Mouse (Mus musculus) left cerebral cortex, adult 18-20 months (tissue): ENCODE data around the gene Heatr9. TPM values are rescaled to one million over a fixed set of nuclear protein-coding genes. Genes with fewer than 3 reads are reported as not detected.
A peak's percentile ranks its signal among the peaks of the same experiment; 100 is the strongest.
"Not testable (repeated sequence)": the region's sequence is repeated elsewhere in the genome, so short reads cannot be mapped to it uniquely, and the experiment has no call there.

Experiments used
- DNase-seq, 2 experiments: peaks; one replicate each; pipeline ENCODE4 v3.0.0; 2021 to 2022; ENCODE audit warnings: low spot score in 2 of 2, mixed read lengths in 1 of 2
- long read RNA-seq, 2 experiments: library from polyadenylated mRNA; stranded (forward); transcript quantifications; one replicate each; pipeline ENCODE4 v2.0.0; 2021
- total RNA-seq, 2 experiments: library from RNA; stranded (reverse); gene quantifications; 2 replicates each; pipeline ENCODE4 v1.2.3; 2021

The Heatr9 gene
- total RNA-seq = not detected
- long read RNA-seq, experiment 1 = 0 reads
- long read RNA-seq, experiment 2 = 0 reads

DNA sequence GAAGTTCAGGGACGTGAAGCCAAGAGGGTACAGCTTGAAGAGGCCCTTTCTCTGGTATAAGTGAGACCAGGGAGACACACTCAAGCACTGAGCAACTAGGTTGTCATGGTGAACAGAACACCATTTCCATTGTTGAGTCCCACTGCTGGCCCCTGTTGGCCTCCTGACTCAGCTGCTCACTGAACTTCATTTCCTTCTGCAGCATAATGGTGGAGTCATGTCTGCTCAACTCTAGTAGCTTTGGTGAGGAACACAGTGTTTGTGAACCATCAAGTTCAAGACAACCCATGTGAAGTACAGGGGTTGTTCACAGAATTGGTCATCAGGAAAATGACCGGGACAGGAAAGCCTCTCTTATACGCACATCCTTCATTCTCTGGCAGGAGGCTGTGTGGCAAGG is at the start of gene Heatr9:
TSS of gene Heatr9 (minus strand) at position 101 of the 400 bp plus-strand sequence.
- no peak for DNase-seq

DNA sequence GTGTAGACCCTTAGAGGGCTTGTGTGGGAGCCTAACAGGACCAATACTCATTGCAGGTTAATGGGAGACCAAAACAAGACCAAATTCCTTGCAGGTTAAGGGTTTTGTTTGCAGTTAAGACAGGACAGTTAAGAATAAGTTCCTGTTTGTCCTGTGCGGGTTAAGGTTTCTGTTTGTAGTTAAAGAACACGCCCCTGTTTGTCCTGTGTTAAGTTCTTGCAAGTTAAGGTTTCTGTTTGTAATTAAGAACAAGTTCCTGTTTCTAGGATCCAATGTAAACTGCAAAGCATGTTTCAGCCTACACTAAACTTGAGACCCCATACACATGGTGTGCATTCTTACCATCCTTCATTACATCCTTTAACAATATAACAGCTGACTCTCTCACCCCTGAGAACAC is 48.2 kb upstream of the Heatr9 start:
- DNase-seq = no peak

DNA sequence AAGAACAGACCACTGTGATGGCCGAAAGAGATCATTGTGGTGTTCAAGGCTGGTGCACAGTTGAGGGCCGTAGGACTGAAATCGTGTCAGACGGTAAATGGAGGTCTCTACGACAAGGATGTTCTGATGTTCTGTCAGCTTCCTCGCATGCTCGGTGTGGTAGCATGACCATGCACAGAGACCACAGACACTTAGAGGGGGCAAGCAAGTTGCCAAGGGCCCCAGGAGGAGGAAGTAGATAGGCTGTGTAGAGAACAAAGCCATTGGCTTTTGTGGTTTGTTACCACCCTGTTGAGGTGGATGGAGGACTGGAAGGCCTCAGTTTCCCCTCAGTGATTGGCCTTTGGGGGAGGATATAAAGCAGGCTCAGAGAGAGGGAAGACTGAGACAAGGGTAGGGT is 47.3 kb upstream of the Heatr9 start:
- DNase-seq = no peak

DNA sequence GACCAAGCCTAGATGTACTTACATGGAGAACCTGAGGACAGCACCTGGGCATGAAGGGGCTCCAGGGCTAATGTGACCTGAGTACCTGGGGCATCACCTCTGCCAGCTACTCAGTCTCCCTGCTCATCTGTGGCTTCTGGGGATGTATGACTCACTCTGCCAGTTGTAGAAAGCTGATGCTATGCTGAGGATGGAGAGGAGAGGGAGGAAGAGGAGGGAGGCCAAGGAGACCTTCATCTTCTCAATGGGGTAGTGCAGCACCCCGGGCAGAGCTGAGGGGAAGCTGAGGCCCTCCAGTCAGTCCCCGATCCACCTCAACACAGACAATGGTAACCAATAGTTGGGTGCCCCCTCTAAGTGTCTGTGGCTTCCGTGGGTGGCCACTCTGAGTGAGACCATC is 46.8 kb upstream of the Heatr9 start:
- no peak for DNase-seq

DNA sequence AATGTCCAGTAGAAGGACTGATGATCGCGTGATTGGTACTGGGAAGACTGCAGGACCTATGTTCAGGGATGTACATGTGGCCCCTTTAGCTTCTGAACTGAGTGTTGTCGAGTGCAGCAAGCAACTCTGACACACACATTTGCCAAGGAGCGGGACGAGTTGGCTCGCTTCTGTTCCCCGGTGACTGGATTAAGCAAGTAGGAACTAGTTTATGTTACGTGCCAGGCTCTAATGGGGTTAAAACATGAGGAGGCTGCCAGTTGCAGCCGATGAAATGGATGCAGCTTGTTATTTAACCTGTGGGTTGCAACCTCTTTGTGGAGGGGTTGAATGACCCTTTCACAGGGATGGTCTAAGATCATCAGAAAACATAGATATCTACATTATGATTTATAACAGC is 46.1 kb upstream of the Heatr9 start:
- DNase-seq = no peak

DNA sequence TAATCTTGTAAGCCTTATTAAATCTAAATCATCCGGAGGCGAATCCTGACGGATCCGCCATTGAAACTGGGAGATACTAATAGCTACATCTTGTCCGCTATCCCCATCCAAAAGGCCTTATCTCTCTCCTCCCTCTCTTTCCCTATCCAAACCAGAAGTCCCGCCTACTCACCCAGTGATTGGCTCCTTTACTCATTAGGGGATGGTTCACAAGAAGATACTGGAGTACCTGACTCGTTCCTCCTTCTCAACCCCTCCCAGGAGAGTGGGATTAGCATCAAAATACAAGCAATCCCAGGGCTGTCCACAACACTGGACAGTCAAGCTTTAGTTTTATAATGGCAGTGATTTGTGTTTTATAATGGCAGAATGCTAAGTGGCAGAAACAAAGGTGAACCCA is 45.3 kb upstream of the Heatr9 start:
- no peak for DNase-seq

DNA sequence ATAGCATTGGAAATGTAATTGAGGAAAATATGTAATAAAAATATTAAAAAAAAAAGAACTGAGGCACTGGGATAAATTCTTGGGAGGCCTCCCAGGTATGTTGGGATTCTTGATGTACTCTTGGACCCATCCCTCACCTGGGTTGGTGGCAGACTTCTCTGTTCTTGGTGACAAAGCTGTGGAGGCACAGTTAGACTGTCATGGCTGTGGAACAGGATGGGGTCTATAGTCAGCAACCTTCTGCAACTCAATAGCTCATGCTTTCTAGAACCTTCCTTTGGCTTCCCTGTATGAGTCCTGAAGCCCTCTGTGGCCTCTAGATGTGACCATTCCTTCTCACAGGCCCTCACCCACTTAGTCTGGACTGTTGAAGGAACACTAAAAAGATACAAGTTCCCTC is 44.6 kb upstream of the Heatr9 start:
- no peak for DNase-seq

DNA sequence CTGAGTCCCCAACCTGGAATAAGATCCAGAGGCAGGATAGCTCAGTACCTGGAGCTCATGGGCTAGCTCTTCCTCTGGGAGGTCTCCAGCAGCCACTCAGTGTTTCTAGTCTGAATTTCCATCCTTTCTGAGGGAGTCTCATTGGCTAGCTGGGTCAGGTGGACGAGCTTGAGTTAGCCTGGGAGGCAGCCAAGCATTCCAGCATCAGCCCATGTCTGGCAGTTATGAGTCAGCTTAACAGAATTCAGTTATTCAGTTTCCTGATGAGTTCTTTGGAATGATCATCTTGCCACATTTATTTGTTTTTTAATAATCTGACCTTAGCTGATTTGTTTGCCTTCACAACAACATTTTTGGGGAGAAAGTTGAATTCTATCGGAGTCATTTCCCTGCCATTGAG is 41.8 kb upstream of the Heatr9 start:
- peak; percentile 15 to 22 for DNase-seq

DNA sequence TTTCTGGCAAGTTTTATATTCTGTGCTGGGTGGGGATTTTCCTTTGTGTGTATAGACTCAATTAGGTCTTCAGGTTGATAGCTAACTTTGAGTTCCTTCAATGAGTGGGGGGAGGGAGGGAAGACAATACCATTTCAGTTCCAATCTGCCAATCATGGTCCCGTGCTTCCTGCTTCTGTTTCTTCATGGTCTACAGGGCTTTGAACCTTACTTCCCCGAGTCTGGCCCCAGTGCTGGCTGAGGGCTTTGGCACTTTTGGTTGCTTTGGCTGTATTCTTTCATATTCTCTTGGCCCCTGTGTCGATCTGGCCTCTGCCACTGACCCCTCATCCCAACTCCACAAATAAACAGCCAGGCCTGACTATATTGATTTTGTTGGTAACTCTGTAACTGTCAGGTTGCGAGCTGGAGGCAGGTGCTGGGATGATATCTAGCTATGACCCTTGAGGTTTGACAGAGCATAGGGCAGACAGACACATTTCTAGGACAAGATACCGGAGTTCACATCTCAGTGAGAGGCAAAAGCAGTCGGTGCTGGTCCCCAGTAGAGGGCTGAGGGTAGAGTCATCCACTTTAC is 40.4 kb upstream of the Heatr9 start:
- no peak for DNase-seq

DNA sequence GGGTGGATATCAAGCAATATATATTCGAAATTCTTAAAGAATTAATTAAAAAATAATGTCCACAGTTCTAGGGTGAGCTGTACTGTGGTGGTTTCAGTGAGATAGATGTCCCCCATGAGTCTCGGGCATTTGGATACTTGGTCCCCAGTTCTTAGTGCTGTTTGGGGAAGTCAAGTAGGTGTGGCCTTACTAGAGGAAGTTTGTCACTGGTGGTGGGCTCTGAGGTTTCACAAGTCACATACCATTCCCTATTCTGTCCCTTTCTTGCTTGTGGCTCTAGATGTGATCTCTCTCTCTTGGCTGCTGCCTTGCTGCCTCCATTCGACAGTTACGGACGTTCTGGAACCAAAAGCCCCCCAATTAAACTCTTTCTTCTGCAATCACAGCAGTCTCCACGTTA is 38.4 kb upstream of the Heatr9 start:
- DNase-seq = no peak

DNA sequence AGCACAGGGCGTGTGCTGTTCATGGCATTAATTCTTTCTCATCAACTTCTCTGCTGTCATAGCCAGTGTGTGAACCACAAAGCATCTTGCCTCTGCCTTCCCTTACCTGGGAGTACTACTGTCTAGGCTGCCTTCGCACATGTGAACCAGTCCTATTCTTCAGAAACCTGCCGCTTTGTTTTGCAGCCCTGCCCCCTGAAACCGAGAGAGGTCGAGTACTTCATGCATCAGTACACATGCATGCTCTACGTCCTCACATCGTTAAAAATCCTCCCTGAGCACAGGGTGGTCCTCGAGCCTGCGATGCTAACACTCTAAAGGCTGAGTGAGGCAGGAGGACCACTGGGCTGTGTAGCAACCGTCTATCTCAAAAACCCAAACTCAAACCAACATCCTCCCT is 35.1 kb upstream of the Heatr9 start:
- DNase-seq = no peak

DNA sequence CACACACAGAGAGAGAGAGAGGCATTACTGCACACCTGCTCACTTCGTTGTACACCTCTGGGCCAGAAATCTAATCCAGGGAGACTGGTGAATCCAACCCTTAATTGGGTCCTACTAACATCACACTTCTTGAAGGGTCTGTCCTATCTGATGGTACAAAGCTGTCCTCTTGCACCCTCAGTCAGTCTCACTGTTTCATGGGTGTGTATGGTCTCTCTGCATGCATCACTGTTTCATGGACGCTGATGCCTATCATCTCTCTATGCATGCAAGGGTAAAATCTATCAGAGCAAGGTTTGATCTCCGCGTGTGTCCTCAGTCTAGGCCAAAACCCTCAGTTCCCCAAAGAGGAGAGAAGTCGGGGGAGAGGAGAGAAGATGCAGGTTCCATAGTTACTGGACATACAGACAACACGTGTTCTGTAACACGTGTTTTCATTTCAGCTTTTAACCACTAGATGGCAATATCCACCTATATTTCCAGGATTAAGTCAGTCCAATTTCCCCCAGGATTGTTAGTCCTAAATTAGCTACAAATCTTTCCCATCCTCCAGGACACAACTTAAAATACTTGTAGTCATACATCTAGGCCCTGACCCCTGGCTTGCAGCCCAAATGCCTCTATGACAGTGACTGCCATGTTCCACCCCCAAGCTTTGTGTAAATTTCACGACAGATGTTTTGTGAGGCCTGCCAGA is 34.3 kb upstream of the Heatr9 start:
- no peak for DNase-seq

DNA sequence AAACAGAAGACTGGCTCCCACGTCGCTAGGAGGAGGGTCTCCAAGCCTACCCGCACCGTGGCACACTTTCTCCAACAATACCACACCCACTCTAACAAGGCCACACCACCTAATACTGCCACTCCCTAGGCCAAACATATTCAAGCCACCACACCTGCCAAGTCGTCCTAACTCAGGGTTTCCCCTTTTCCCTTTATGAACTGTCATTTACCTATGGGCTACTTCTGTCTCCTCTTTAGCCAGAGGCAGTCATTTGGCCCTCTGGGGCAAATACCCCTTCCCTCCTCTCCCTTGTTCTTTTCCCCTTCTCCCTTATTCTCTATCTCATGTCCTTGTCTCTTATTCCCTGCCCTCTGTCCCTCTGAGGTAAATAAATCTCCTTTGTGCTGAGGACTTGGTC is 29.7 kb upstream of the Heatr9 start:
- DNase-seq = no peak

DNA sequence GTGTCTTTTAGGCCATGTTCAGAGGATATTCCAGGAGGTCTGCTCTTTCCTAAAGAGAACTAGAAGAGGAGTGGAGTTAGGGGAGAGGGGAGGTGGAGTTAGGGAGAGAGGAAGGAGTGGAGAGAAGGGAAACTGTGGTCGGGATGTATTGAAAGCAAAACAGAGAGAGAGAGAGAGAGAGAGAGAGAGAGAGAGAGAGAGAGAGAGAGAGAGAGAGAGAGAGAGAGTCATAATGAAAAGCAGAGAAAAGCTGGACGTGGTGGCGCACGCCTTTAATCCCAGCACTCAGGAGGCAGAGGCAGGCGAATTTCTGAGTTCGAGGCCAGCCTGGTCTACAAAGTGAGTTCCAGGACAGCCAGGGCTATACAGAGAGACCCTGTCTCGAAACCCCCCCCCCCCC is 29.1 kb upstream of the Heatr9 start:
- not testable (repeated sequence) for DNase-seq

DNA sequence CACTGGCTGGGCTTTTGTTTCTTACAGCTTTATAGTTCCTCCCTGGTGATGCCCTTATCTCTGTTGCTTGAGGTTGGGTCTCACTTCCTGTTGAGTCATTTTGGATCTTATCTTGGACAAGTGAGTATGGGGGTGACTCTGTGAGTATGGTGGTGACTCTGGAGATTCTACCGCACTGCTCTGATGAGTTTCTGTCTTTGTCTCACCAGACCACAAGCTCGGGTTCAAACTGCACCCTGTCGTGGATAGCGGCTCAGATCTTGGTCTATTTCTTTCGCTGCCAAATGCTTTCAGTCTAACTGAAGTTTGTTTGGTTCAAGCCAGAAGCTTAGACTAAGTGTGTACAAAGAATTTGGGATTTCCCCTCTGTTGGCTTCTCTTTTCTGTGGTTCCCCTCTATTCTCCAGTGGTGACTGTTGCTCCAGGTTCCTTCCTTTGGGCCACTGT is 28.2 kb upstream of the Heatr9 start:
- no peak for DNase-seq

DNA sequence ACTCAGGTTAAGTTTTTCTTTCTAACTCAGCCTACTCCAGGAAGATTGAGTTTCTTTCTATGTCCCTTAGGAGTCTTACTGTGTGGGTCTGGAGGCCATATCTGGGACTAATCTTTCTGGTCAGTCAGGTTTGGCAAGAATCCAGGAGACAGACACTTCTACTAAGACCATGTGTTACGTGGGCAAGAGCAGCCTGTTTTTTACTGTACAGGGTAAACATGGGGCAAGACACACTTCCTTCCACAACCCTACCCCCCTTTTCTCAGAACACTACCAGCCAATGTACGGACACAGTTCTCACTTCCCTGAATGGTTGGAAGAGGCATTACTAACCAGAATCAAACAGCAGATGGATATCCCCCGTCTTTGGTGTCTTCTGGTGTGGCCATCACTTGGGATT is 22.2 kb upstream of the Heatr9 start:
- DNase-seq = no peak

DNA sequence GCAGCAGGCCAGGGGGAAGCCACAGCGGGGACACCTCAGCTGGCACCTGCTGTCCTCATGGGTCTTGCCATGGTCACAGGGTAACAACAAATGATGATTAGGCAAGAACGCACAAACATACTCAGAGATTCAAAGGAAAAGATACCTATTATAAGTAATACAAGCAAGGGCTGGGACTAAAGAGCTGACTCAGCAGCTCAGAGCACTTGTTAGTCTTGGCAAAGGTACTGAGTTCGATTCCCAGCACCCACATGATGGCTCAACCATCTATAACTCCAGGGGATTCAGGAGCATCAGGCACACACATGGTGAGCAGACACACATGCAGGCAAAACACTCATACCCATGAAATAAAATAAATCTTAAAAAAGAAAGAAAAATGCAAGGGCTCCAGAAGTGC is 19.4 kb upstream of the Heatr9 start:
- DNase-seq = no peak

DNA sequence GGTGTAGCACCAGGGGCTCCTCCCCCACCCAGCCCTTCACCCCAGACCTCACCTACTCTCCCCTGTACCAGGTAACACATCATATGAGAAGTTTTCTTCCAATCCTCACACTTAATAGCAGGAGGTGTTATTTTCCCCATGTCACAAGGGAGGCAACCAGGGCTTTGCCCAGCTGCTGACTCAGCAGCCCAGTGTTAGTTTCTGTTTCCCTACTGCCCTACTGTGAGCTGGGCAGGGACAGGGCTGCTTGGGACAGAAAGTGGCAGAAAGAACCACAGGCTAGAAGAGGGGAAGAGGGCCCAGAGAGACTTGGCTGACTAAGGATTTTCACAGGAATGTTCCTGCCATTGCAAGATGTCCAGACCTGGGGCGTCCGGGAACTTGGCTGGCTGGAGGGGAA is 19.0 kb upstream of the Heatr9 start:
- DNase-seq = no peak

DNA sequence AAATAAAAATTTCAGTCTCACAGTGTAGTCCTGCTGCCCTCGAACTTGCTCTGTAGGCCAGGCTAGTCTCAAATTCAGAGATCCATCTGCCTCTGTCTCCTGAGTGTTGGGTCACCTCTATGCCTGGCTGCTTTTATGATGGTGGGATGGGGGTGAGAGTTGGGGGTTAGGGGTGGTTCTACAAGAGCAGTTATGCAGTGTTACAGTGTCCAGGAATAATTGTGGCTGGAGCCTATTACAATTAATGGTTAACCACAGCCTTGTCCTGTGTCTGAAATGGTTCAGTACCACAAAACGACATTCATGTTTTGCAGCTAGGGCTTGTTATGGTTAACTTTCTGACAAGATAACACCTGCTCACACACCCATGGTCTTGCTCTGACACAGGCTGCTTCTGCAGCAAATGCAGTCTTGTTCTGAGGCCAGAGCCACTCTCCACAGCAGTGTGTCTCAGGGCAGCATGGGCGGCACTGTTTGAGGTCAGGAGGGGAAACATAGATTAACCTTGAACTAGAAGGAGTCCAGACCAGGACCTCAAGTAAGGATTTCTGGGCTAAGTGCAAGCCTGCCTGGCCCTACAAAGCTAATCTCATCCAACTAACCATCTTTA is 16.8 kb upstream of the Heatr9 start:
- DNase-seq = no peak

DNA sequence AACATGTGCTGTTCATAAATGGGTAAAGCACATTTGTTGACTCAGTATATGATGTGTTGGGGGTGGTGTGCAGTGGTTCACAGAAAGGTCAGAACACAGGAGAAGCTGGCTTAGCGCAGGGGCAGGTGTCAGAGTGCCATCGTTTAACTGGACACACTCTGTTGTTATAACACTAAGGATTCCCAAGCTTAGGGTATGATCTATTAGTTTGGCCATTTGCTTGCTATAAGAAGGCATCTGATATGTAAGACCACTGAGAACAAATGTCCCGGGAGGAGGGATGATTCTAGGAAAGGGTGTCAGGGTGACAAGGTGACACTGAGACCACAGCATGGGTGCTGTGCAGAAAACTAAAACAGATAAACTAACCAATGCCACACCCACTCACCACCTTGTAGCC is 14.9 kb upstream of the Heatr9 start:
- DNase-seq = no peak

DNA sequence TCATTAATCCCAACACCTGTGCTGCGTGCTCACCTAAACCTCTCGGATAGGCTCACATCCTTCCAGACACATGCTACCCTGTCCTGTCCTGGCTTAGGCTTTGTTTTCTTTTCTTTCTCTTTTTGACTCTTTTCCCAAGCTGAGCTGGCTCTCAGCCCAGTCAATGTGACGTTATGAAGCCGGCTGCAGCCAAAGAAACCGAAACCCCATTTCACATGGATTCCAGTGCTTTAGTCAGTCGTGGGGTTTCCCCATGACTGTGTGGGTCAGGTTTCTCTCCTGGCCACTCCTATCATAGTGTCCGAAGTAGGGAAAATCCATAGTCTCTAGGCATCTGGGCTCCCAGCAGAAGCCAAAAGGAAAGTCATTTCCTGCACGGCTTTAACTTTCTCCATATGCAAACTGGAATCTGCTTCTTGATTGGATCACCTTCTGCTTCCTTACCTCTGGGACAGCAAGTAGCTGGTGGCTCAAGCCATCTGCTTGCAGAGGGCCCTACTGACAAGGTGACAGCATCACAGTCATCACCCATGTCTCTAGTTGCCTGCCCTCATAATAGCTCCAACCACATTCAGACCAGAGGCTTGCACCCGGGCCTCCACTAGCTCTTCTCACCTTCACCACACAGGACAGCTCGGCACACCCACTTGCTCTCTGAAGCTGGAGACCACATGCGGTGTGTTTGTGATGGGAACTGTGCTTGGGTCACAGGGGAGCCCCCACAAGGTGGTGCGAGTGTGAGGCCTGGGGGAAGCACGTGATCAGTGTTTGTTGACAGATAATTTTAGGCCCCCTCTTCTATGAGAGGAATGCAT is 12.8 kb upstream of the Heatr9 start:
- DNase-seq = peak; percentile 62 to 63

DNA sequence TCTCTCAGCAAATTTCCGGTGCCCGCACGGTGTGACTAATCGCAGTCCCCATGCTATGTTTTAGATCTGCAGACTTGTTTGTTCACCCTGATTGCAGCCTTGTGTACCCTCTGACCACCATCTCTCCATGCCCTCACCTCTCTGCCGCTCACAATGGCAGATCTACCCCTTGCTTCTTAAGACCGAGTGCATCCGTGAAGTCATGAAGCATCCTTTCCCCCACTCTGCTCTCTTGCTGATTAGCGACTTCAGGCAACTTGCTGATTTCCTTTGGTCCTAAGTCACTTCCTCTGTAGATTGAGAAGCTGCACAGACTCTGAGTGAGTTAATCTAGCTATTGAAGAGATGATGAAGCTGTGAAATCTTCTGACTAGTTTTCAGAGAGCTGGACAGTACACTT is 12.2 kb upstream of the Heatr9 start:
- no peak for DNase-seq
